Mouse (Mus musculus) cerebellum, adult 2 months (tissue): ENCODE data around the gene Nrxn1.

Experiments used
- CTCF ChIP-seq: fragments of 200-500 bp; IDR thresholded peaks from 2 replicates; pipeline ENCODE4 v1.5.1; 2011; ENCODE audit warnings: low read depth, mild to moderate bottlenecking, control low read depth, low read length, moderate library complexity, borderline replicate concordance; ENCODE audit not compliant: insufficient read depth
- POLR2A ChIP-seq: fragments of 200-500 bp; IDR thresholded peaks from 2 replicates; pipeline ENCODE4 v1.6.1; 2011; ENCODE audit warnings: low read length, control low read depth, borderline replicate concordance; ENCODE audit not compliant: insufficient read depth

DNA sequence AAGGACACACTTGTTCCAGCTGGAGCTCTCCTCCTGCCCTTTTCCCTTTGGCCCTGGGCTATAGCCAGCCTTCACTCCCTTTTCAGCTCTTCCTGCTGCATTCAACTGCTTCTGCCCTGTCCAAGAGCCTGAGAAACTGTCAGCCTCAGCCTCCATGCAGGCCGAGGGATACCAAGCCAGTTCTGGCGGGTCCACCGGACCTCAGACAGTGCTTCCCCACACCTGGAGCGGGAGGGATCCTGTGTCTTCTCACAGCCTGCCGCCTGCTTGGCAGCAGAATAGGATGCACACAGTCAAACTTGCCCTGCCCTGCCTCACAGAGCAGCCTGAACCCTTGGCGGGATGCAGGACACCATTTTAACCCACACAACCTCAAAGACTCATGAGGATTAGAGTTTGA lies 698.3 kb downstream of the Nrxn1 start:
- no peak for TF ChIP-seq CTCF
- TF ChIP-seq POLR2A = no peak
